Mouse (Mus musculus): ENCODE results near the gene Dhx40.
"Not testable (repeated sequence)": the region's sequence is repeated elsewhere in the genome, so short reads cannot be mapped to it uniquely, and the experiment has no call there.

Gene Dhx40

GRCm38 (mm10) chr11:86818928-86819327 is 11.4 kb upstream of the Dhx40 start:
- no peak for DNase-seq (ENCODE audit: low spot score in 2 of 2)

DNA sequence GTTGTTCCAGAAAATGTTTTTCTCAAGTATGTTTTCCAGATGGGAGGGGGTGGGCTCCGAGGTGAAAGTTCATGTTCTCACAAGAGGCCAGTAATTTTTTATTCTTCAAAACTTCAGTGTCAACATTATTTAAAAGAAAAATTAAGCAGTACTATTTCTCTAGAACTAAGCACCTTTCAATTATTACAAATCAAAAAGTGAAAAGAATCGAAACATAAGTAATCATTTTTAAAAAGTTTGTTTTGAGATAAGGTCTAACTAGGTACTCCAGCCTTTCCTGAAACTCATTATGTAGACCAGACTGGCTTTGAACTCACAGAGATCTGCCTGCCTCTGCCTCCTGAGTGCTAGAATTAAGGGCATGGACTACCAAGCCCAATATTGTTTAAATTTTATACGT is 8.7 kb upstream of the Dhx40 start:
- not testable (repeated sequence) for DNase-seq (ENCODE audit: low spot score in 2 of 2)

DNA sequence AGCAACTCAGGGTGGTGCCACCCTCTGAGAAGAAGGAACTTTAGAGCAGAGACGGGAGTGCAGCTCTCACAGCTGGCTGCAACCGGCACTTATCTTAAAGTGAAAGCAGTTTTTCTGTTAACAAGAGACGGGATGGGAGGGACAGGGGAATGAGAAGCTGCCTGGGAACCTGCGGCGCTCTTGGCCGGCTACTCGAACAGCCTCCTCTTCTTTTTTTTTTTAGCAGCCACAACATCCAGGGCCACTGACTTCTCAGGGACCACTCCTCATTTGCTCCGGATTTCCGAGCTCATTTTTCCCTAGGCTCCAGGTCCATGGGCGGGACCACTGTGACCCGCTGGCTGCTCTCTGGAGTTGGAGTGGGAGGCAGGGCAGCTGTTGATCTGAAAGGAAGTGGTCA is 6.9 kb upstream of the Dhx40 start:
- DNase-seq (ENCODE audit: low spot score in 2 of 2): not testable (repeated sequence)

- not testable (repeated sequence) for DNase-seq (ENCODE audit: low spot score in 2 of 2)
Measured at GRCm38 (mm10) chr11:86813256-86813655, 5.7 kb upstream of the Dhx40 start.

GRCm38 (mm10) chr11:86811326-86811630 is 3.7 kb upstream of the Dhx40 start:
- no peak for DNase-seq (ENCODE audit: low spot score in 2 of 2)

- DNase-seq (ENCODE audit: low spot score in 2 of 2): no peak
Measured at GRCm38 (mm10) chr11:86810572-86811325, 3.2 kb upstream of the Dhx40 start.

- no peak for DNase-seq (ENCODE audit: low spot score in 2 of 2)
Measured at GRCm38 (mm10) chr11:86809828-86810227, 2.3 kb upstream of the Dhx40 start.

DNA sequence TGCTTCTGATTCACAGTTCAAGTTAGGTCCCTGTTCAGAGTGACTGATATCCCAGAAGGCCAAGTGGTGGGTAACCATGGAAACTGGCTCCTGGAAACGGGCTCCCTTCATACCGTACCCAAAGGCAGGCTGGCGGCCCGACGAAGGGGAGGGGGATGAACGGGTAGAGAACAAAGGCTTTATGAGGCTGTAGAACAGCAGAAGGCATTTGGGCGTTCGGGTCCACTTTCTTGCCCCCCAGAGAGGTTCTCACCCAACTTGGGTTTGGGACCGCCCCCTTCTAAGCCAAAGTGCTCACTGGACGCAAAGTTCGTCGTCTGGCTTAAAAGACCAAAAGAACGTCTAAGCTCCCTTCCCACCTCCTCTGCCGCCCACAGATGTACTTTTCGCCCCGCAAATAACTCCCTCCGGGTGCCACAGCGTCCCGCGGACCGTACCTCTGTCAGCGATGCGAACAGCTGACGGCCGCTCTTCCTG is 507 bp downstream of the Dhx40 start:
- DNase-seq (ENCODE audit: low spot score in 2 of 2): peak; percentile 60 to 66

DNA sequence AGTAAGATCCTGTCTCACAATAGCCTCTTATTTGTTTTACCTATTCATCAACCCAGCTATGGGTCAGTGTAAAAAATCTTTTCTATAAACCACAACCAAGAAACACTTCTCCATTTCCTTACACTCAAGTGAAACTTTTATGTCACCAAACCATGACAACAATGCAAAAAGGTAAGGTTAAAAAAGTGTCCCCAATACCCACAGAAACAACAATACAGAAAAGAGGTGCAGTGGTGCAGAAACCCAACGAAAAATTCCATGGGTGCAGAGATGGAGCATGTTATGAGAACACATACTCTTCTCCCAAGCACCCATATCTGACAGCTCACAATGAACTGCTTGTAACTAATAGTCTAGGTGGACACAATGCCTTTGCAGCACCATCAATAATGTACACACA is 13.4 kb downstream of the Dhx40 start:
- DNase-seq (ENCODE audit: low spot score in 2 of 2): no peak

GRCm38 (mm10) chr11:86787436-86787835 is 20.1 kb downstream of the Dhx40 start:
- not testable (repeated sequence) for DNase-seq (ENCODE audit: low spot score in 2 of 2)

DNA sequence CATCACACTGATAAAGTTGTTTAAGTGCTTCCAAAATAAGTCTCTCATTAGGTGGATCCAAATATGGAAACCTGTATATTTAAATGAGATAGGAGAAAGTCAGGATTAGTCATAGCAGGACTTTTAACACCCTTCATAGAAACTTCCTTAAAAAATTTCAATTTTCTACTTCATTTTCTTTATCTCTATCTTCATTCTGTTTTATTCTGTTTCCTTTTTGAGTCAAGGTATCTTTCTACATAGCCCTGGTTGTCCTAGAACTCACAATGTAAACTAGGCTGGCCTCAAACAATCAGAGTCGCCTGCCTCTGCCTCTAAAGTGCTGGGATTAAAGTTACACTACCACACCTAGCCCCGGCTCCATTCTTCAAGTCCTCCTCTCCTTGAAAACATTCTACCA is 21.8 kb downstream of the Dhx40 start:
- DNase-seq (ENCODE audit: low spot score in 2 of 2): no peak

DNA sequence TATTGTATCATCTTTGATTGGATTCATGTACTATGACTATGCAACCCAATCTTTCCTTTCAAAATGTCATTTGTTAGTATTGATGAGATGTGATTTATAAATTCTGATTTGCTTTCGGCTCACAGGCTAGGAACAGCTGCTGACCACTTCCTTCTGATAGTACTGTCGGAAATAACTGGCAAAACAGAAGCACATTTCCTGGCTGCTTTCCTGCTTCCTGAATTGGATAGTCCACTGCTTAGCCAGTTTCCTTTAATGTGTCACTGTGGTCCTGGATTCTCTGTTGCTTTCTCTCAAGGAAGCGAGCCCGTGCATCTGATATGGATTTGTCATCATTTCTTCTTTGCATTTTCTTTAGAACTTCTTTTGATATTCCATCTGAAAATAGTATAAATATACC is 37.7 kb downstream of the Dhx40 start:
- DNase-seq (ENCODE audit: low spot score in 2 of 2): no peak

- DNase-seq (ENCODE audit: low spot score in 2 of 2): no peak
Measured at GRCm38 (mm10) chr11:86764501-86764900, 43.0 kb downstream of the Dhx40 start.

DNA sequence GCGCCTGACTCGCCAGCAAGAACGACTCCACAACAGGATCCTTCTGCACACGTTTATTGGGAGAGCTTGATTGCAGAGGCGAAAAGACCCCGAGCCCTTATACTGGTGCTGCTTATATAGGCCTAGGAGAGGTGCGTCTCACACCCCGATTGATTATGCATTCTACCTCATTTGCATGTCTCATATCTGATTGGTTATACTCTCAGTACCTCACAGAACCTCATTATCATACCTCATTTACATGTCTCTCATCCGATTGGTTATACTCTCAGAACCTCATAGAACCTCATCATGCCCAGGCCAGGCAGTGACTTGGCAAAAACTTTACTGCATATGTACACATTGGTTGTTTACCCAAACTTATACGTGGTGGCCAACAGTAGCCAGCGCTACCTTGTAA is 44.4 kb downstream of the Dhx40 start:
- DNase-seq (ENCODE audit: low spot score in 2 of 2): not testable (repeated sequence)

DNA sequence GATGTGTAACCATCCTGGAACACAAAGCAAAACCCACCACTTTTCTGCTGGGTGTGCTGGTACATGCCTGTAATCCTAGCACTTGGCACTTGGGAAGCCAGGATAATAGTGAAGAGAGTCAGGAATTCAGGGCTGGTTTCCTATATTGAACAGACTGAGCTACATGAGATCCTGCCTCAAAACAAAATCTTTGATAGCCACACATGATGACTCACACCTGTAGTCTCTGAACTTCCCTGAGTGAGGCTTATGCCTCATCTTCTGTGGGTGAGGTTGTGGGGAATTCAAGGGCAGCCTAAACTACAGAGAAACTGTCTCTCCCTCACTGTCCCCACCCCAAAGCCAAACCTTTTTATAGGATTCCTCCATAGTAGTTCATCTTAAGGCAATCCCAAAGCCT is 47.2 kb downstream of the Dhx40 start:
- no peak for DNase-seq (ENCODE audit: low spot score in 2 of 2)

DNA sequence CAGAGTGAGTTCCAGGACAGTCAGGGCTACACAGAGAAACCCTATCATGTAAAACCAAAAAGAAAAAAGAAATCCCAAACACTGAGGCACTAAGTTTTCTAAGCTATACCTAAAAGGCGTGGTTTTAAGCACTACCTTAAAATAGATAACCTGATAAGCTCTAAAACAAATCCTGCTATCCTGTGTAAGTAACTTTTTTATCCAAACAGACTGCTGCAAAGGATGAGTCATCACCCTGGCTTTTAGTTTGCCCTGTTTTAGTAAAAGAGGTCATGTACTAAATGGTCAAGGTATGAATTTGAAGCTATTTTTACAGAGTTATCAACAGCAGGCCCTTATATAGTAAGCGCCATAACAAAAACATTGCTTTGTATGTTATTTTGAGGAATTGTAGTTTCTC is 47.7 kb downstream of the Dhx40 start:
- no peak for DNase-seq (ENCODE audit: low spot score in 2 of 2)

DNA sequence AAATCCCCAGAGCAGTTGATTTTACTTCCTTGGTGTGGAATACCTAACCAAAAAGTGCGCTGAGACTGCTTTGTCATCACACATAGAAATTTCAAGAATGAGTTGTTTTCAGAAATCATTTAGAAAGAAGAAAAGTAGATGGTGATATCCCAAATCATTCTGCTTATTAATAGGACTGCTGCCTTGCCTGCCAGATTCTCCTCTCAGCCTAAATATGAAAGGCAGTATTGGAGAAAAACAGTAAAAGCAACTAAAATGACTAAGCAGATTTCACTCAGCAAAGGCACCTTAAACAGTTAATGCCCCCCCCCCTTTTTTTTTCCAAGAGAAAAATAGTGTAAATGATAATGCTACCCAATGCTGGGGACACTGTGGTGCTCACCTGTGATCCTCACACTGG is 48.3 kb downstream of the Dhx40 start:
- DNase-seq (ENCODE audit: low spot score in 2 of 2): no peak

GRCm38 (mm10) chr11:86758559-86758958 is 49.0 kb downstream of the Dhx40 start:
- no peak for DNase-seq (ENCODE audit: low spot score in 2 of 2)

DNA sequence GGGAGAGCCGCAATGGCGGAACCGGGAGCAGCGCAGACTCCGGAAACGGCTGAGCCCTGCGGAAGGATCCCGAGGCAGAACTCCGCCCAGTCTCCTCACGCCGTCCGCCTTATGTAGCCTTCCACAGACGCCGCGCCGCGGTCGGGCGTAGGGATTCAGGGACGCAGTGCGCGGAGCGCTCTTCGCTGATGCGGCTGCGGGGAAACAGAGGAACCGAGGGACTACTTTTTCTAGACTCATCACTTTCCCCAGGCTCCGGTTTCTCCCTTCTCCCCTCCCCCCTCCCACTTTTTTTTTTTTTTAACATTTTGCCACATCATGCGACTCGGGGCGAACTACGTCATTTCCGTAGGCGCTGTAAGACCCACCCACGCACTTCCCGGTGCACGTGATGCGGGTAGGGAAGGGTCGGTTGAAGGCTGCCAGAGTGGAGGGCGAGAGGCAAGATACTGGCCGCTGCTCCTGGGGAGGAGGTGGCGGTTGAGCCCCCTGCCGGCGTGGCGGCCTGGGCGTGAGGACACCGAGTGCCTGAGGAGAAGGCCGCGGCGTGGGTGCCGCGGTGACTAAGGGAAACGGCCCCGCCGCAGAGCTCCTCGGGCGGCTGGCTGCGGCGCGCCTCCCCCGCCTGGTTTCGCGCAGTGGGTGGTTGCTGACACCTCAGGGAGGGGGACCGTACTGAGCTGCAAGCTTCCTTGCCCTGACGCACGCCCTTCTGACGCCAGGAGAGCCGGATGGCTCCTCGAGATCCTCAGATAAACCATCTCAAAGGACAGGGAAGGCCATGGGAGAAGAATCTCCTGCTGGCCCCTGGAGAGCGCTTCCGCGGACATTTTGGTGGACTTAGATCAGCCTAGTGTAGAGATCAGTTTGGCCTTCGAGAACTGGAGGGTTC is 49.8 kb downstream of the Dhx40 start, which contains the start of gene Cltc:
Cltc (minus strand) TSS at position 86 of the 892 bp plus-strand sequence.
- DNase-seq (ENCODE audit: low spot score in 2 of 2): peak; percentile 98

GRCm38 (mm10) chr11:86757142-86757479 is 50.4 kb downstream of the Dhx40 start:
- DNase-seq (ENCODE audit: low spot score in 2 of 2): no peak

DNA sequence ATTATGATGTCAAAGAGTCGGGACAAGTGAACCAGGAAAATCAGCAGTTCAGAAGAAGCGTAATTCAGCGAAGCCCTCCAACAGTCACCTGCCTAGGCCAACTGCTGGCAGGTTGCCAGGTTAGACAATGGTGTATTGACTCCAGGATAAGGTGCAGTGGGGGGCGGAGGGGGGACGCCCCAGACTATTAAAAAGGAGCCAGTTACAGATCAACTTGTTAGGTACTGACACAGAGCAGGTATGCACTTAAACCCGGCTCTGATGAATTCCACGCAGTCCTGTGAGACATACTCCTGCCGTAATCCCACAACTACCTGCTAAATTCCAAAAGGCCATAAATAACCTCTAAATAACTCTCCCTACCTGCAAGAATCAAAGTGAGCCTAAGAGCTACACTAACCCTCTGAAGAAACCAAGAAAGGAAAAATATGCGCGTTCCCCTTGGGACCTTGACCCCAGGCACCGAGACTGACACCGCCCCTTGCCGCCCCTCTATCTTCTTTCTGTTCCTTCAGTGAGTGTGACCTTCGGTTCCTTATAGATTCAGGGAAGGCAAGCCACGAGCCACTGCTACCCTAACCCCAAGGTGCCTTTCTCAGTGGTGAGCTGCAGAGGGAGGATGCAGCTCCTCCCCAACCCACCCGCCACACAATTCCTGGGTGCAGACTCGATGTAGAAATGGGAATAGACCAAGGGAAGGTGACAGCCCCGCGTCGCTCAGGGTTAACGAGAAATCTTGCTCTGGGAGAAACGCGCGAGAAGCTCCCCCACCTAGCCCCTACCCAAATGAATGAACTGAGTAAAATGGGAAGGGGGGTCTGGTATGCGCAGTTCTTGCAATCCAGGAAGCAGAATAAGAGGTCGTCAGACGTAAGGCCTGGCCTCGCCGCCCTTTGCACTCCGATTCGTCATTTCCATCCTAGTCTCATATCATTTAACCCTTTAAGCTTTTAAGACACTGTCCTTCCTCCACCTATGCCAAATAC is 51.1 kb downstream of the Dhx40 start:
- DNase-seq (ENCODE audit: low spot score in 2 of 2): peak; percentile 39 to 40

DNA sequence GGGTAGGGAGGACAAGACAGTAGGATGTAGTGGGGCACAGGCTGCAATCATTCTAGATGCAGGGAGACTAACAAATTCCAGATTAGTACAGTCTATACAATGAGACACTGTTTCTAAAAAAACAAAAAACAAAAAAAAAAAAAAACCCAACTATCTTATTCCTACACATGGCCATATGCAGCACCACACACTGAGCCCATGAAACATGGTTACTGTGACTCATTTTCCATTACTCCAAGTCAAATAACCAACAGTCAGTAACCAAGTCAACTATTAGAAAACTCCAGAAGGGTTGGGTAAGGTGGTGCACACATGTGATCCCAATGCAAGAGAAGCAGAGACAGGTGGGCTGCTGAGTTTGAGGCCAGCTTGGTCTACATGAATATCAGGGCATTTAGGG is 55.1 kb downstream of the Dhx40 start:
- DNase-seq (ENCODE audit: low spot score in 2 of 2): no peak

Measured in frontal cortex, postnatal 10 days (tissue).